Mouse (Mus musculus) ZHBTc4 (cell line): ENCODE measurements around the gene Vmn2r116.
"Not testable (repeated sequence)": the region's sequence is repeated elsewhere in the genome, so short reads cannot be mapped to it uniquely, and the experiment has no call there.

Experiments used
- DNase-seq: peaks from one replicate; pipeline ENCODE4 v3.0.0-alpha.2; 2011; ENCODE audit warnings: low read depth, low spot score

Gene Vmn2r116

GRCm38 (mm10) chr17:23384304-23384703 lies at the start of gene Vmn2r116:
Gene Vmn2r116, plus strand, starts transcription at chr17:23384604.
- not testable (repeated sequence) for DNase-seq

- not testable (repeated sequence) for DNase-seq
Measured at GRCm38 (mm10) chr17:23343441-23343840, 41.0 kb upstream of the Vmn2r116 start, which contains the start of gene Vmn2r115. Gene Vmn2r115, plus strand, starts transcription at chr17:23343741.

- DNase-seq = no peak
Measured at GRCm38 (mm10) chr17:23351644-23352043, 32.8 kb upstream of the Vmn2r116 start.

GRCm38 (mm10) chr17:23433150-23433679 lies 48.8 kb downstream of the Vmn2r116 start:
- DNase-seq = no peak
